Mouse (Mus musculus) olfactory bulb, adult 2 months (tissue): ENCODE measurements around the gene Rbm8a. TPM values are rescaled to one million over a fixed set of nuclear protein-coding genes. Genes with fewer than 3 reads are reported as not detected.

Source experiments
- H3K27ac ChIP-seq: fragments of 200-500 bp; 2 replicates; pipeline ENCODE4 v1.5.1; 2012; ENCODE audit warnings: low read depth, low read length; ENCODE audit not compliant: insufficient read depth
- H3K4me1 ChIP-seq: fragments of 200-500 bp; 2 replicates; pipeline ENCODE4 v1.6.1; 2012; ENCODE audit warnings: low read length; ENCODE audit not compliant: control insufficient read depth, insufficient read depth
- H3K4me3 ChIP-seq: fragments of 200-500 bp; 2 replicates; pipeline ENCODE4 v1.5.1; 2012; ENCODE audit warnings: mild to moderate bottlenecking, low read depth, low read length, moderate library complexity; ENCODE audit not compliant: insufficient read depth
- CTCF ChIP-seq: fragments of 200-500 bp; IDR thresholded peaks from 2 replicates; pipeline ENCODE4 v1.5.1; 2012; ENCODE audit warnings: low read depth, mild to moderate bottlenecking, low read length, moderate library complexity; ENCODE audit not compliant: insufficient read depth
- POLR2A ChIP-seq: fragments of 200-500 bp; IDR thresholded peaks from 2 replicates; pipeline ENCODE4 v1.6.1; 2012; ENCODE audit warnings: mild to moderate bottlenecking, low read depth, low read length, moderate library complexity; ENCODE audit not compliant: insufficient read depth
- WGBS: fragments of 180-500 bp; shearing (Covaris S2); methylation state at CpG from one replicate; pipeline ENCODE4 v1.1.7; 2018; 5-methylcytosine and 5-hydroxymethylcytosine counted together
- polyA plus RNA-seq: library from polyadenylated mRNA; stranded (reverse); fragments of >200 nt; gene quantifications from 2 replicates; pipeline ENCODE4 v1.2.4, GENCODE M21; 2012; ENCODE audit warnings: low replicate concordance; ENCODE audit not compliant: missing spikeins, insufficient read depth, insufficient read length

Rbm8a gene
- polyA plus RNA-seq = not detected in 2 replicates

GRCm38 (mm10) chr3:96629729-96630600 is at the start of gene Rbm8a:
Gene Rbm8a (plus strand): TSS chr3:96629933.
- TF ChIP-seq POLR2A (peak; percentile 86), CTCF (no peak)
- under 1% methylated on average over 48 of the region's 48 CpGs for WGBS

GRCm38 (mm10) chr3:96581141-96581540 is 48.6 kb upstream of the Rbm8a start:
- Histone ChIP-seq H3K4me3 (no peak overlapping the region), H3K27ac (no peak overlapping the region), H3K4me1 (peaks cover 12% of the 10 kb centered on the region)
- TF ChIP-seq POLR2A = no peak
- no peak for TF ChIP-seq CTCF
- WGBS = 75% methylated on average over 6 of the region's 6 CpGs

More at GRCm38 (mm10) chr3:96629729-96630600, at the start of gene Rbm8a:
- Histone ChIP-seq H3K4me3 (peak within 1 kb of the TSS; percentile 79), H3K27ac (peak within 1 kb of the TSS; percentile 83), H3K4me1 (peaks cover 2% of the 10 kb centered on the region; the same call in 1 of the 2 replicates)

- 90% methylated on average over 16 of the region's 16 CpGs for WGBS
Observed at GRCm38 (mm10) chr3:96581771-96582515, 47.8 kb upstream of the Rbm8a start.

GRCm38 (mm10) chr3:96583386-96583785 is 46.3 kb upstream of the Rbm8a start:
- Histone ChIP-seq H3K4me1 (no peaks in the 10 kb centered on the region), H3K4me3 (no peak overlapping the region), H3K27ac (no peak overlapping the region)
- 95% methylated on average over 5 of the region's 5 CpGs for WGBS
- TF ChIP-seq POLR2A (no peak), CTCF (no peak)

More at GRCm38 (mm10) chr3:96581771-96582515, 47.8 kb upstream of the Rbm8a start:
- TF ChIP-seq POLR2A (no peak), CTCF (no peak)
- Histone ChIP-seq H3K27ac (no peak overlapping the region), H3K4me1 (peaks cover 5% of the 10 kb centered on the region), H3K4me3 (no peak overlapping the region)

- H3K27ac ChIP-seq = no peak overlapping the region
- WGBS = 73% methylated on average over 4 of the region's 4 CpGs
- no peak overlapping the region for H3K4me3 ChIP-seq
- TF ChIP-seq POLR2A = no peak
- TF ChIP-seq CTCF = no peak
- peaks cover 9% of the 10 kb centered on the region for H3K4me1 ChIP-seq
Observed at GRCm38 (mm10) chr3:96590657-96591056, 39.1 kb upstream of the Rbm8a start.

GRCm38 (mm10) chr3:96593374-96593773 is 36.4 kb upstream of the Rbm8a start:
- peaks cover 15% of the 10 kb centered on the region for H3K4me1 ChIP-seq
- WGBS = under 1% methylated on average over 10 of the region's 10 CpGs
- peak overlapping the region; percentile 89 for H3K4me3 ChIP-seq
- TF ChIP-seq POLR2A = no peak
- no peak for TF ChIP-seq CTCF
- peak overlapping the region; percentile 96 for H3K27ac ChIP-seq

GRCm38 (mm10) chr3:96593790-96594560 is 35.8 kb upstream of the Rbm8a start, which contains the start of gene Polr3gl:
Gene Polr3gl (minus strand): TSS chr3:96594181.
- 0% methylated on average over 38 of the region's 38 CpGs for WGBS
- H3K4me3 ChIP-seq = peak within 1 kb of the TSS; percentile 89
- peaks cover 20% of the 10 kb centered on the region for H3K4me1 ChIP-seq
- no peak for TF ChIP-seq CTCF
- TF ChIP-seq POLR2A = no peak
- H3K27ac ChIP-seq = peak within 1 kb of the TSS; percentile 96

- Histone ChIP-seq H3K27ac (no peak overlapping the region), H3K4me3 (no peak overlapping the region), H3K4me1 (peaks cover 25% of the 10 kb centered on the region)
- WGBS = 75% methylated on average over 5 of the region's 5 CpGs
- no peak for TF ChIP-seq CTCF
Observed at GRCm38 (mm10) chr3:96594851-96595250, 34.9 kb upstream of the Rbm8a start.
